Mouse (Mus musculus) cerebral cortex, adult 2 months (tissue): ENCODE results near the gene Mroh9.

Experiments
- WGBS: fragments of 180-500 bp; shearing (Covaris S2); methylation state at CpG from one replicate; pipeline ENCODE4 v1.1.7; 2018; 5-methylcytosine and 5-hydroxymethylcytosine counted together

The Mroh9 gene

GRCm38 (mm10) chr1:163085570-163085969, at the start of gene Mroh9:
Mroh9 (minus strand) TSS chr1:163085670.
- 94% methylated on average over 2 of the region's 2 CpGs for WGBS

- 34% methylated on average over 3 of the region's 3 CpGs for WGBS
These were observed 44.5 kb upstream of the Mroh9 start for GRCm38 (mm10) chr1:163129976-163130375.

DNA sequence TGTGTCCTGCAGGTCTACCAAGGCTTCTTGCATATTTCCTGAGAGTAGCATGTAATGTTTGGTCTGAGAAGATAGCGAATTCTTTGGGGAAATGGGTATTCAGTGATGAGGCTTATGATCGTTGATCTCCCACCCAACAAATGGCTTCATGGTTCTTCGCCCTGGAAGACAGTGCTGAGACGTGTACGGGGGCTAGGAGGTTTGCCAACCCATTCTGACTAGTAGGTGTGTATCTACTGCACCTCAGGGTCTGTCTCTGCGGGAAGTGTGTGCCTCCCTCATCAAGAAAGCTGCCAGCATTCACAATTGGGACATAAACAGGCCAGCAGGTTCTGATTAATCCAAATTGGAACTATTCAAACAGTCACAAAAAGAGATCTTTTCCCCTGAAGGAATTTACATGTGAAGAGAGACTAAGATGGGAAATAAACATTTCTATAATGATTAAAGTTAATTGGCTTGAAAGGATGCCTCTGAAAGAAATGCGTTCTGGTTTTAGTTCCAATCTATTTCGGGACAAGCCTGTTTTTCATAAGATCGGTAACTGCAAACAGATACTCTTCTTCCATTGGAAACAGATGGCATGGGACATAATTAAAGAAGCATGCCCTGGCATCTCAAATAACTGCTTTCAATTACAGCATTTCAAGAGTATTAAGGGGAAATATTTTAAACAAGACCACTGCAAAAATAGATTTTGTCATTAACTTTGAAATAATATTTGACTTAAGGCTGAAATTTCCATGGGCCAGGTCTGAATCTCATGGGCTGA, 43.8 kb upstream of the Mroh9 start:
- 41% methylated on average over 9 of the region's 9 CpGs for WGBS

- WGBS, result 62% methylated on average over 7 of the region's 7 CpGs
These were observed 40.9 kb upstream of the Mroh9 start for GRCm38 (mm10) chr1:163126175-163126881.

GRCm38 (mm10) chr1:163122414-163122813, 36.9 kb upstream of the Mroh9 start:
- WGBS, result 89% methylated on average over 1 of the region's 1 CpGs

DNA sequence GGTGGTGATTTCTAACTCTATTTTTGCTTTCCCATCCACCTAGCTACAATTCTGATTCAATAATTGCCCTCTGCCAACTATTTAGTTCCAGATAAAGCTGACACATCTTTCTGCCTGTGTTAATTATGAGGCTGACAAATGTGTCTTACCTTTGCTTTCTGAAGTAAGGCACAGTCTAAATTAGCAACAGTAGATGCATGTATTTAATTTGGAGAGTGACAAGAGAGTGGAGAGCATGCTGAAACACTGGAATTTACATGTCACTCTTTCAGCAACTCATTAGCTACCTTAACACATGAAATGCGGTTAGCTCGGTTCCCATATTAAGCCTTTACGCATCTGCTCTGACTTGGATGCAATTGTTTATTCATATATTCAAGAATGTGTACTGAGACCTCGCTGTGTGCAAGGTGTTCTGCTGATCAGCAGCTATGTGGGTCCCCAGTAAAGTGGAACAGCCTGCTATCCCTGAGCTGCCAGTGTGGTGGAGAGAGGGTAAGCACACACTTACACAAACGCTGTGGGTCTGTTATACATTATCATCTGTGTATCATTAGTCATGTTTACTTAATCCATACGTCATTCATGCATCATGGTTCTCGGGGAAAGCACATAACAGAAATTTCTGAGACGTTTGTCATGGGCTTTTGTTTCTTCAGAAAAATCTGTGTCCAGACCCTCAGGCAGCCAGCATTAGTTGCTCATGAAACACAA, 28.1 kb upstream of the Mroh9 start:
- 75% methylated on average over 8 of the region's 8 CpGs for WGBS

GRCm38 (mm10) chr1:163112482-163113164, 27.2 kb upstream of the Mroh9 start:
- WGBS, result 88% methylated on average over 4 of the region's 4 CpGs

GRCm38 (mm10) chr1:163104960-163105359, 19.5 kb upstream of the Mroh9 start:
- WGBS, result 50% methylated on average over 1 of the region's 1 CpGs

- WGBS, result 39% methylated on average over 10 of the region's 10 CpGs
These were observed 6.1 kb upstream of the Mroh9 start for GRCm38 (mm10) chr1:163091438-163092155.

DNA sequence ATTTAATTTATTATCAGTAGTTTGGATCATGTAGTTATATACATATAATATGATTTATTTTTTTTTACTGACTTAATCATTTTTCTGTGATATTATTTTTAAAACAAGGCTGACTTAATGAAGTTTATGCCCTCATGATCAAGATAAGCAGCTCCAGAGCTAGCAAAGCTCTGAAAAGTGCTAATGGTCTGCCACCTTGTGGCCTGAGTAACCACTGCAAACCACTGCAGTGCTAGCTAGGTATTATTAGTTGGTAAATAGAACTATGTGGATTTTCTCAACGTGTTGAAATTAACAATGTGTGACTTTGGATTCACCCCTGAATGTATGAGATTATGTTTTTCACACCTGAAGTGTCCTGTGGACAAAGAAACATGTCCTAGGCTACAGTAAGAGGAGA, 15.0 kb downstream of the Mroh9 start:
- WGBS, result 4% methylated on average over 1 of the region's 1 CpGs

DNA sequence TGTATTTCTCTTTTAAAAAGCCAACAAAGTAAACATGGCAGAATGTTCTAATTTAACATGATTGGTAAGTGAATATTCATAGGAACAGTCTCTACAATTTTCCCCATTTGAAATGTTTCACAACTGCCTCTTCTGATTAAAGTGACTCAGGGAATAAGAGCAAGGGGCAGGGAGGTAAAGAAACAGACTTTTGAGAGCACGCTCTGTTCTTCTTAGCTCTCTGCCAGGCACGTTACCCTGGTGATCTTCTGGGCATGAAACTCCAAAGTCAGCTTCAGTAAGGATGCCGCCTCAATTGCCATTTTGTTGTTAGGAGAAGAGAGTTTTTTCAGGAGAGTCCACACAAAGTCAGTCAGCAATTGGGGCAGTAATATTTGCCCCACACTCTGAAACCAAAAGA, 25.1 kb downstream of the Mroh9 start:
- 55% methylated on average over 3 of the region's 3 CpGs for WGBS

DNA sequence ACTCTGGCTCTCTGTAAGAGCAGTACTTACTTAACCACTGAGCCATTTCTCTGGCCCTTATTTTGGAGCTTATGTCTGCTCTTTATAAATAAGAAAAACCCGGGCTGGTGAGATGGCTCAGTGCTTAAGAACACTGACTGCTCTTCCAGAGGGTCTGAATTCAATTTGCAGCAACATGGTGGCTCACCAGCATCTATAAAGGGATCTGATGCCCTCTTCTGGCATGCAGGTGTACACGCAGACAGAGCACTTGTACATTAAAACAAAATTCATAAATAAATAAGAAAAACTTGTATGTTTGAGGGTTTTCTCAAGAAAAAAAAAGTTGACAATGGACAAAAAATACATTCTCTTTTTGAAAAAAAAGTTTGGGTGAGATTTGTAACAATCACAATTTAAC, 28.1 kb downstream of the Mroh9 start:
- WGBS, result 43% methylated on average over 2 of the region's 2 CpGs

- WGBS, result 70% methylated on average over 3 of the region's 3 CpGs
These were observed 76.2 kb downstream of the Mroh9 start for GRCm38 (mm10) chr1:163009220-163009619.

DNA sequence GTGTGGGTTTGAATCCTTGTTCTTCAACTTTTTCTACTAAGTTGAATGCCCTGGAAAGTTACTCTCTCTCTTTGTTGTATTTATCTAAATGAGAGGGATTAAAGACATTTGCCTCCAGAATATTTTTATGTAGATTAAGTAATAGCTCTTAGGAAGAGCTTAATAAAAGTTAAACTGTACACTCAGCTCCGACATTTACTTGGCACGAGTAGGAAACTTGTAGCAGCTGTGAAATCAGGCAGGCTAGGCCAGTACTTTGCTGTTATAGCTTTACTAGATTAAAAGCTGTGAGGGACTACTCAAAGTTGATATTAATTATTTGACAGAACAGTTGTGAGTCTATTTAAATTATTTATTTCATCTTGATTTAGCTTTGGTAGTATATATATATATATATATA, 82.0 kb downstream of the Mroh9 start:
- WGBS, result 83% methylated on average over 2 of the region's 2 CpGs

DNA sequence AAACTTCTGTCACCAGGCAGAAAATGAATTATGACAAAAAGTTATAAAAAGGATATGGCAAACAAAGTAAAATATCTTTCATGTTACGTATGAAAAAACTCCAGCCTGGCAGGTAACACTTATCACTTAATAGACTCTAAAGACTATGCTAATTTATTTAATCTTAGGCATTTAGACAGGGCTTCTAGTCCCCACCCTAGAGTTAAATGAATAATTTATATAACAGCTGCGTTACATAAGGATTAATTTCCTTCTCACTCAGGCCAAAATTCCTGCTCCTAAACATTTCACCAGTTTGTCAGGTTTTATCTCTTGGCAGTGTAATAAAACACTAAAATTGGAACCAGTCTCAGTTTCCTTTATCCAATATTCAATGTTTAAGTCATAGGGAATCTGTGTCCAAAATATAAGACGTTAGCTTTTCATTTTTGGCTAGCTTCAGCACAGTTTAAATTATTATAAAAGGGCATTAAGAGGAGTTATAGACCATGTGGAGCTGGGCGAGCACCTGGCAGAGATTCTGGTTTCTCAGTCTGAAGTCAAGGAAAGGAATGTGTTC, 84.1 kb downstream of the Mroh9 start:
- WGBS, result 61% methylated on average over 4 of the region's 4 CpGs

- 86% methylated on average over 3 of the region's 3 CpGs for WGBS
These were observed 97.9 kb downstream of the Mroh9 start for GRCm38 (mm10) chr1:162987546-162987945.

GRCm38 (mm10) chr1:162986777-162987176, 98.7 kb downstream of the Mroh9 start:
- 91% methylated on average over 1 of the region's 1 CpGs for WGBS

DNA sequence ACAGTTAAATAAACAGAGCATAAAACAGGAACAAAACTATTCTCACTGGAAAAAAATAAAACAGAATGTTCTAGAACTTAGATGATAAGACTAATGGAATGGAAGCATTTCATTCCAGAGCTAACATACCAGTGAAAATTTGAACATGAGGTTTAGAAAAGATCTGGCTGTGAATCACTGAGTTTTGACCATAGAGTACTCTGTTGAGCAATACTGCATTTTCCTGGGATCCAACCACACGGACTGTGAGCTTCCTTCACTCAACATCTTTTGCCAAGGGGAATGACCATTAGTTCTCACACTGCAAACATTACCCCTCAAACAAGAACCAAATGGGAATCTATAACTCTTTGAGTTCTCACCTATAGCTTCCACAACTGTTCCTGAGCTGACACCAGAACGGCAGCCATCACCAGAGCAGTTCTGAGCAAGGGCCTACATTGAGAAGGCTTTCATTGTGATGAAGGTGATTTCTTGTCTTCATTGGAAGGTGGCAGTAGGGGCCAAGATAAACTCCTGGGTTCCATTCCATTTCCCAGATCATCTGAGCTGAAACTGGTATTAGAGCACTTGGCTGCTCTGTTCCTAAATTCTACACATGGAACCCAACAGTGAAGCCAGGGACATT, 99.2 kb downstream of the Mroh9 start:
- 89% methylated on average over 2 of the region's 2 CpGs for WGBS

GRCm38 (mm10) chr1:162984428-162984827, 101.0 kb downstream of the Mroh9 start, which contains the start of gene Fmo3:
Fmo3 (minus strand) TSS chr1:162984528.
- whole genome bisulfite sequencing, result 92% methylated on average over 1 of the region's 1 CpGs
